Mouse (Mus musculus): ENCODE results near the gene Fam187b.

DNA sequence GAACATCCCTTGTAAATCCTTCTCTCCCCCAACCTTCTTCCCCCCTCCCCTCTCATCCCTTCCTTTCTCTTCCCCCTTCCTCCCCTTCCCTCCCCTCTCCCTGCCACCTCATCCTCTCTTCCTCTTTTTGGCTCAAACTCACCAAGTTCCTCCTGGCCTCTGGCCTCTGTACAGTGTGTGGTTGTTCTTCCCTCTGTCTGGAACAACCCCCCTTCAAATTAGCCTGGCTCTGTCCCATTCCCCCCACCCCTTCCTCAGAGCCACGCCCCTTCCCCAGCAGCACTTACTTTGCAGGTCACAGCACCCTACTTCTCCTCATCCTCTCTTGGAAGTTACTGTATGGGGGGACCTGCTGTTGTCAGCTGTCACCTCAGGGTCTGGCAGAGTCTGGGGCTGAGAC is 34.6 kb downstream of the Fam187b start:
- TF ChIP-seq CTCF (IDR thresholded peaks at IDR 0.05; ENCODE audit: borderline replicate concordance, control insufficient read depth, extremely low read depth, insufficient read depth, low read length, poor library complexity) (no peak), POLR2A (IDR thresholded peaks at IDR 0.05; ENCODE audit: control insufficient read depth, extremely low read depth, insufficient read depth, low read length, poor library complexity) (no peak)
